Mouse (Mus musculus): ENCODE results near the gene Psmb2.

GRCm38 (mm10) chr4:126732111-126732510 is 54.7 kb downstream of the Psmb2 start:
- TF ChIP-seq POLR2A (IDR thresholded peaks at IDR 0.05; ENCODE audit: insufficient read length, low read depth) (no peak), CEBPB (IDR thresholded peaks at IDR 0.05; ENCODE audit: insufficient read depth, poor library complexity, severe bottlenecking) (no peak), USF1 (IDR thresholded peaks at IDR 0.05; ENCODE audit: low read depth) (no peak), MYOD1 (IDR thresholded peaks at IDR 0.05; ENCODE audit: control insufficient read depth in 1 of 3, insufficient read length in 2 of 3, low read depth in 2 of 3) (no peak), REST (IDR thresholded peaks at IDR 0.05; ENCODE audit: insufficient read depth, insufficient read length) (no peak), TCF12 (IDR thresholded peaks at IDR 0.05; ENCODE audit: insufficient read depth, poor library complexity, severe bottlenecking) (no peak), MAX (IDR thresholded peaks at IDR 0.05; ENCODE audit: low read depth) (no peak), POLR2AphosphoS2 (IDR thresholded peaks at IDR 0.05; ENCODE audit: insufficient read length, low read depth) (no peak), MYOG (IDR thresholded peaks at IDR 0.05; ENCODE audit: control insufficient read depth in 1 of 3, insufficient read depth in 1 of 3, insufficient read length in 2 of 3, low read depth in 2 of 3) (no peak), SRF (IDR thresholded peaks at IDR 0.05; ENCODE audit: control insufficient read depth, insufficient read length, low read depth) (no peak)
